Mouse (Mus musculus) thymus, adult 2 months (tissue): ENCODE data around the gene Hnrnpl.

Experiments used
- CTCF ChIP-seq: fragments of 200-500 bp; IDR thresholded peaks from 2 replicates; pipeline ENCODE4 v1.5.1; 2012; ENCODE audit warnings: mild to moderate bottlenecking, control low read depth, low read length, moderate library complexity, borderline replicate concordance; ENCODE audit not compliant: control insufficient read depth, poor library complexity, insufficient read depth; ENCODE audit errors: extremely low read depth
- POLR2A ChIP-seq: fragments of 200-500 bp; IDR thresholded peaks from 2 replicates; pipeline ENCODE4 v1.6.1; 2012; ENCODE audit warnings: mild to moderate bottlenecking, low read length, control low read depth, moderate library complexity; ENCODE audit not compliant: control insufficient read depth, poor library complexity, insufficient read depth; ENCODE audit errors: extremely low read depth

DNA sequence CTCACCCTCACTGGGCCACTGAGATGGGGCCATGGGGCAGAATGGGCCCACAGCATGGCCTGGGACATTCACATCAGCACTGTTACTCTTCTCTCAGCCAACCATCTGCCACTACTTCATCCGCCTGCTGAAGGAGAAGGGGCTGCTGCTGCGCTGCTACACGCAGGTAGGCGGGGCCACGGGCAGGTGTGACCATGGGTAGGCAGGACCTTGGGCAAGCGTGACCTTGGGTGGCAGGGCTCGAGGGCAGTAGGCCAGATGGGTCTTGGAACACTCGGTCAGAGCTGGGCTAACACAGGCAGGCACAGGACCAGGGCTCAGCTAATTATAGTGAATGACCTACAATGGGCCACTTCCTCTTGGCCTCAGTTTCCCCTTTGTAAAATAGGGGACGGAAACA lies 29.5 kb upstream of the Hnrnpl start:
- no peak for TF ChIP-seq POLR2A
- no peak for TF ChIP-seq CTCF
